Mouse (Mus musculus): ENCODE measurements around the gene Pam16.

Gene Pam16

DNA sequence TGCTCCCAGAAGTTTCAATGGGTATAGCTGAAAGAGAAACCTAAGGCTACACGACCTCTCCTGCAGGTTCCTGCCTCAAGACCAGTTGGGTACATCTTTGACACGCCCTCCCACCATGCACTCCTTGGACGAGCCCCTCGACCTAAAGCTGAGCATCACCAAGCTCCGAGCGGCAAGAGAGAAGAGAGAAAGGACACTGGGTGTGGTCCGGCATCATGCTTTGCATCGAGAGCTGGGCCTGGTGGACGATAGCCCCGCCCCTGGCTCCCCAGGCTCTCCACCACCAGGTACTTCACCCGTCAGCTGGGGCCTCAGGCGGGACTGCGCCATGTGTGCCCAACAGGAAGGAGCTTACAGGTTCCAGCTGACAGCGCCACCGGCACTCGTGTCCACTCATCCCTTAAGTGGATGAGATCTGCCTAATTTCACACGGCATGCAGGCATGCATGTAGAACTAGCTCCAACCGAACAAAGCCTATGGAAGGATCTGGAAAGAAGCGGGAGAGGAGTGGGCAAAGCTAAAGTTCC is 16.2 kb downstream of the Pam16 start:
- no peak for DNase-seq (ENCODE audit: low spot score)

DNA sequence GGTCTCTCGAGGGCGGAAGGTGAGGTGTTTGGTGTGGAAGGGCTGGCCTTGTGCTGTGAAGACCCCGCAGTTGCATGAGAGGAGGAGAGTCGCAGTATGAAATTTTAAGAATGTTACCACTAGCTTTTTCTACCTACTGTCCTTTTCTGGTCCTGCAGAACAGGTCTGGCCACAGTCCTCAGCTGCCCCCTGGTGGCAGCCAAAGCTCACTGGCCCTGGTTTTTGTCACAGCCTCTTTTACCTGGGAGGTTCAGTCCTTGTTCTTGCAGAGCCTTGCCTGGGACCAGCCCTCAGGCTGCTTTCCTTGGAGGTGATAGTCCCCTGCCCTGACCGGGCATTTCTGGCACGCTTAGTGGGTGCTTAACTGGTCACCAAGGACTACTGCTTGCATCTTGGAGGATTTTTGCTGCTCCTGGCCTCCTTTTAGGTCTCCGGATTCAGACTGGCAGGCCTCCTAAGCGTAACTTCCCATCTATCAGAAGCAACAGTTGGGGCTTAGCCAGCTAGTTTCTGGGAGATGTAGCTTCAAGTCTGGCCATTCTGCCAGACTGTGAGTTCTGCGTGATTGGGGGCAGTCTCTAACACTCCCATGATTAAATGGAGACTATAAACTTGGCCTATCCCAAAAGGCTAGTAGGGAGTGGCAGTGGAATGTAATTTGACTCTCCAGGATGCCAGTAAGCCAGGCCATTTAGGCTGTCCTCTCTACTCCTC is 16.8 kb downstream of the Pam16 start:
- peak; percentile 62 for DNase-seq (ENCODE audit: low spot score)

DNA sequence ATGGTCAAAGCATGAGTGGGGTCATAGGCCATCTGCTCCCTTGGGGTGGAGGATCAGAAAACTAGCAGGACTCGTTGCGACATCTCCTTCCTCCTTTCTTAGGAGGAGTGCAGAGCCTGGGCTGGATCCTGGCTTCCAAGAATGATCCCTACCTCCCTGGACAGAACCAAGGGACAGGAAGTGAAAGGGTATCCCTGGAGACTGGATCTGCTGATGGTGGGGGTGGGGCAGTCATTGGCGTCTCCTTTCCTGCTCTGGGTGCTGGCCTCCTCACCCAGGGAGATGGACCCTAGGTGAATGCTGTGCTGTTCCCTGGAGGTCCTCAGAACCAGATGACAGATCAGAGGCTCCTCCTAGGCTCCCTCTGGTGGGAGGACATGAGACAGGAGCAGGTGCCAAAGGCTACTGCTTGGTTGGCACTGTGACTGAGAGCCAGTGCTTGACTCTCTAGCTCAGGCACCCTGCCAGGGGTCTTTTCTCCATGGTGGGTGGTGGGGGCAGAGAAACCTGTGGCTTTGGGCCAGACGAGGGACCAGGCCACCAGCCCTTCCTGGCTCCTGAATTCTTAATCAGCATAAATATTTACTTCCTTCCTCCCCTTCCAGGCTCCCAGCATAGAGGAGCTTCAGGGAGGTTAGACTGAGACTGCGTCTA is 18.2 kb downstream of the Pam16 start:
- no peak for DNase-seq (ENCODE audit: low spot score)

DNA sequence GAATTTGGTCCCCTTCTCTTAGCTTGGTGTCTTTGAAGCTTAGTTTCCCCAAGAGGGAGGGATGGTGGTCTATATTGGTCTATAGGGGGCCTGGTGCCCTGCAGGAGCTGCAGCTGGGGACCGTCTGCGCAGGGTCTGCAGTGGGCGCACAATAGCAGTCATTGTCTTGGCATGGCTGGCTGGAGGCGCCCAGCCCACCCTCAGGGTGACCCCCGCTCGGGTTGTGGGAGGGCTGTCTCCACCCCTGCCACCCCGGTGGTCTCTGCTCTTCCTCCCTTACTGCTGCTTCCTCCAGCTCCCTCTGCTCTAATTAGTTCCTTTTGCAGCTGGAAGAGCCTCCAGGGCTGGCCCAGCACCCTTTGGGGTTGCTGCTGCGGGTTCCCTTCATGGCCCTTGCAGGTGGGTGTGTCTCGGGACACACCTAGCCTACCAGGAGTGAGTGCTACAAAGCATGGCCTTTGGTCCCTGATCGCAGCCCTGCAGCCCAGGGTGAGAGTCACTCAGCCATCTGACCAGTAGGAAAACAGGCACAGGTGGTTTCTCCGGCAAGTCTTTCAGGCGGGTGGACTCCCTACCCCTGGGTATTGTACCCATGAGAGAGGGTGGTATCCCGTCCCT is 19.2 kb downstream of the Pam16 start:
- no peak for DNase-seq (ENCODE audit: low spot score)

DNA sequence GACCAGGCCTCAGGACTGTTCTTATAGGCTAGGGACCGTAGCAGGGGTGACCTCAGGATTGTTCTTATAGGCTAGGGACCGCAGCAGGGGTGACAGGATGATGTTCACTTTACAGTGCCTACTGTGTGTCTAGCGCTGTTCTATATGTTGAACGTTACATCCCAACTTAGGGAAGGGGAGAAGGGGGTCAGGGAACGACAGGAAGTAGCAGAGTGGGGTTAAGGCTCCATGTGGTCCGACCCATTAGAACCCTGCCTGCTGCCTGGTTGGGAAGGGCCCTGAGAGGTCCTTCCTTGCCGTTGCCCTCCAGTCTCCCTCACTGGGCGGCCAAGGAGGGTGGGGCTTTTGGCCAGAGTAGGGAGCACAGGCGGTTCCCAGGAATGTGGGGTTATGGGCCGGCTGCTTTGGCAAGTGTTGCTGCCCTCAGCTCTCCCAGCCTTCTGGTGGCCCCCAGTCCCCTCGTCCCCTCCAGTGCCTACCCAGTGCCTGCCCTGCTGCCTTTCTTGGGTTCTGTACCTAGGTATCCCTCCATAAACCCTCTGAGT is 20.4 kb downstream of the Pam16 start:
- no peak for DNase-seq (ENCODE audit: low spot score)

DNA sequence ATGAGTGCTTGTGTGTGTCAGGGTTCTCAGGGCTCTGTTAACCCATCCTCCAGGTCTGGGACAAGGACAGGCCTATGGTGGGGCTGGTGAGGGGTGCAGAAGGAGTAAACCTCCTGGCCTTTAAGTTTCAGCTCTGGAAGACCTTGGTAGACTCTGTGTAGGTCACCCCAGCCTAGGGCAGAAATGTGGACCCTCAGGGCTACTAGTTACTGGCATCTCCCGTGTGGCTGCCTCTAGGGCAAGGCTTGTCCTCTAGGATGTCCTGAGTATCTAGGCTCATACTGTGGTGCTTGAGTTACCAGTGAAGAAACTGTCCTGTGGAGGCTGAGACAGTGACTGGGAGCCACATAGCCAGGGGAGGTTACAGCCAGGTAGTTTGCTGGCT is 21.3 kb downstream of the Pam16 start:
- DNase-seq (ENCODE audit: low spot score): no peak

DNA sequence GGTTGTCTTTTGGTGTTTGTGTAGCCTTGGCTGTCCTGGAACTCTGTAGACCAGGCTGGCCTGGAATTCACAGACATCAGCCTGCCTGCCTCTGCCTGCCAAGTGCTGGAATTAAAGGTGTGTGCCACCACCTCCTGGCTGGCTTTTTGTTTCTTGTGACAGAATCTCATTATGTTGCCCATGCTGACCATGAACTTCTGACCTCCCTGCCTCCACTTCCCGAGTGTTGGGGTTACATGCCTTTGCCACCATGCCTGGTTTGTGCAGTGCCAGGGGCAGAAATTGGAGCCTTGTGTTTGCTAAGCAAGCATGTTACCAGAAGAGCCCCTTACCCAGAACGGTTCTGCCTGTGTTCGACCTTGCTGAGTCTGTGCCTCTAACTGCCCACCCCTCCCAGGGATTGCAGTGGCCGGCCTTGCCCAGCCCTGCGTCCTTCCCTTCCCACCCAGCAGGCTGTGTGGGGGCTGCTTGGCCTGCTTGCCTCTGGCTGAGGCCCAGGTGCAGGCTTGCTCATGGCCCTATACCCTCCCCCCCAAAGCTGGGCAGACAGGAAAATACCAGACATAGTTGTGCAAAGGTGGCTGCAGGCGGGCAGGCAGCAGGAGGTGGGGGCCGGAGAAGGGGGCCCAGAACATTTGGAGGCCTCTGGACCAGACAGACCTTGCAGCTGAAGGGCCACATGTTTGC is 21.9 kb downstream of the Pam16 start:
- no peak for DNase-seq (ENCODE audit: low spot score)

DNA sequence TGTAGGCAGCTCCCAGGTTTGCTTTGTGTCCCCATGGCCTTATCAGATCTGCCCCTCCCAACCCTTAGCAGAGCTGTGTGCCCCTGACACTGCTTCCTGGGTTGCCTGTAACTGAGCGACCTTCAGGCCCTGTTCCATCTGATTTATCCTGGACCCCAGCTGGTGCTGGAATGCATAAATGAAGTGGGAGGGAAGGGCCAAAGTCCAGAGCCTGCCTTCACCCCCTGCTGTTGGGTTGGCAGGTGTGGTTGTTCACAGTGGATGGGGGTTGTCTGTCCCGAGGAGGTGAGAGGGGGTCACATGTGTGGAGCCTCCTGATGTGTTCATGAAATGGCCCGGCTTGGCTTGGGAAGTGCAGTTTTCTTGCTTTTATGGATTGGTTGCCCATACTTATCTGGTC is 22.6 kb downstream of the Pam16 start:
- DNase-seq (ENCODE audit: low spot score): no peak

DNA sequence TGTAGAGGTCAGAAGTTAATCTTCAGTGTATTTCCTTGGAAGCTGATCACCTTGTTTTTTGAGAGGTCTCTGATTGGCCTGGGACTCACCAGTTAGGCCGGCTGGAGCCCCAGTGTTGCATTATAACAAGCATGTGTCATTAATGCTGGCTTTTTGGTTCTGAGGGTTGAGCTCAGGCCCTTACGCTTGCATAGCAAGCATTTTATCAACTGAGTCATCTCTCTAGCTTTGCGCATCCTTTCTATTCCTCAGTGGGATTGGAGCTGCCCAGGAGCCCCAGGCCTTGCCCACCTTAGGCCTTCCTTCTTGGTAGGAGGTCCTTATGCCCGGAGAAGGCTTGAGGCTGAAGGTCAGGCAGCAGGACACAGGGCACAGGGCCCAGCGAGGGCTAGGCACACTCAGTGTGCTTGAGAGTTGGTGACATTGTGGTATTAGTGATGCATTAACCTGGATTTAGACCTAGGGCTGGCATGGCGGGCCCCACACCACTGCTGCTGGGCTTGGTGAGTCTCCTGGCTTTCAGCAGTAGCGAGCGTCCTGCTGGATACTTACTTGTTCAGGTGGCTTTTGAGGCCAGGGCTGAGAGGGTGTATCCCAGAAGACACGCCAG is 24.0 kb downstream of the Pam16 start:
- DNase-seq (ENCODE audit: low spot score): no peak

DNA sequence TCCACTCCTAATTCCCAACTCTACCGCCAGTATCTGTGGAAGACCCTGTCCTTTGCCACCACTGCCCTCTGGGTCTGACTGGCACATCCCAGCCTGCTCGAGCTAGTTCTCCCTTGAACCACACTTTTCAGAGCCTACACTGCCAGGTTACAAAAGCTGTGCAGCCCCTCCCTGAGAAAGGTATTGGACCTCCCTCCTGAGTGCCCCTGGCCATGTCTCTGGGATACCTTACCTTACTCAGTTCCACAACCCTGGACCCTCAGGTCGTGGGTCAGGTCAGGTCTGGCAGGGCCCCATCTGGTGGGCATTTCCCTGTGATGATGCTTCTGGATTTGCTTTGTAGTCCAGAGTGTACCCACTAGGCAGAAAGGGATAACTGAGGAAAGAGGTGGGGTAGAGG is 25.2 kb downstream of the Pam16 start:
- no peak for DNase-seq (ENCODE audit: low spot score)

DNA sequence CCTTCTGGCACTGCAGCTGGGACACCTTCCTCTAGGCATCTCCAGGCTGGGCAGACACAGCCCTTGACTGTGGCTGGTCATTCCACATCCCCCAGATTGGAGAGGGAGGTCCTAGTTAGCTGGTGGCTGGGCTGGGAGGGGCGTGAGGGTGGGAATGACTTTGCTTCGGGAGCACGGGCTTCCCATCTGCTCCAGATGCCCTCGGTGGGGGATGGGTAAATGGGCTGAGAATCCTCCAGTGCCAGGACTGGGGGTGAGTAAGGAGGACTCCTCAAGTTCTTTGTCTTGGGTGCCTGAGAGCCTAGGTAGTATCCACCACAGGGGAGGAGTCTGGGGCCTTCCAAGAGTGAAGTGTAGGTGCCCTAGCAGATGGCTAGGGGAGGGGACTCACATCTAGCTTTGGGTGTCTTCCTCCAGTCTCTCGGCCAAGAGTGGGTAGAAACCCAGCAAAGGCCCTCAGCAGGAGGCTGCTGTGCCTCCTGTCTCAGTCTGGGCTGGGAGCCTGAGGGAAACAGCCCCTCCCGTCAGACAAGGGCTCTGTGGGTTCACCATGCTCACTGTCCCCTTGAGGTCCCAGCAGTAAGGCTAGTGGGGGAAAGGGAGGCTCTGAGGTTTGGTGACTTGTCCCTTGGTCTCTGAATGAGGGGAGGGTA is 25.8 kb downstream of the Pam16 start:
- DNase-seq (ENCODE audit: low spot score): no peak

DNA sequence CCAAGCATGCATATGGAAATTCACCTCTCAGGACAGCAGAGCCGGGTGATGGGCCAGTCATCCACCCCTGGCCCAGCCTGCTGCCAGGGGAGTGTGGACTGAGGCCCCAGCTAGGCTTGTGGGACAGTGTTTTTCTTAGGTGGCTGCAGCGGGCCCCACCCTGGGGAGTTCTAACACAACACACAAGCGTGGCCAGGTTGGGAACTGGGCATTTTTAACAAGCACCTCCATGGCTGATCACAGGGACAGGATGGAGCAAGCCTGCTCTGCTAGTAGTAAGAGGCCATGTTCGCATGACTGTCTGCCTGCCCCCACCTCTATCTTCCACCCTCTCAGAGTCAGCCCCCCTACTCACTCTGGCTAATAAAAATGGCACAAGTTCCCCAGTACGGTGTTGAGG is 26.7 kb downstream of the Pam16 start:
- DNase-seq (ENCODE audit: low spot score): no peak

DNA sequence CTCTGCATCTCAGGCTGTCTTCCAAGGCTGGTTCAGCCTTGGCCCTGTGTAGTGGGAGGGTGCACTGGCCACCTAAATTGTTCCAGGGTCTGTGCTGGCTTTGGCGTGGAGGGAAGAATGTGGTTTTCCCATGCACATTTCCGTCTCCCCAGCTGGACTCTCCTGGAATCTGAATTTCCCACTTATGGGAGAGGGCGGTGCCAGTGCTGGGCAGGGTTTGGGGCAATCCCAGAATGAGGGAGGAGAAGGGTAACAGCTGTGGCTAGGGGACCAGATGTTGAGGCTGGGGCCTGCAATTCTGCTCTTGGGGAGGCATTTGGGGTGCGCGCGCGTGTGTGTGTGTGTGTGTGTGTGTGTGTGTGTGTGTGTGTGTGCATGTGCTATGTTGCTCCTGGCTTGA is 27.5 kb downstream of the Pam16 start:
- DNase-seq (ENCODE audit: low spot score): no peak

DNA sequence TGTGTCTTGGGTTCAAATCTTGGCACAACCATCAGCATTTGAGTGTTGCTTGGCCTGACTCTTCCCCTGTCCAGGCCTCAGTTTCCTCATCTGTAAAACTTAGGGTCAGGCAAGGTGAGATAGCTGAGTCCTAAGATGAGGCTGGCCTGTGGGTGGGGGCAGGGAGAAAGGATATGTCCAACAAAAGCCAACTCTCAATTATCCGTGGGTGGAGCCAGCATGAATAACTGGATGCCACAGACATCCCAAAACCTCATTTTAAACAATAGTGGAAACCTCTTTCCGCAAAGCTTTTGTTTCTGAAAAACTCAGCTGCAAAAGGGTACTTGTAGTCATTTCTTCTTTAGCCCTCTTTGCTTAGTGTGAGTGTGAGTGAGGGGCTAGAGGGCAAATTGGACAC is 28.0 kb downstream of the Pam16 start:
- no peak for DNase-seq (ENCODE audit: low spot score)

DNA sequence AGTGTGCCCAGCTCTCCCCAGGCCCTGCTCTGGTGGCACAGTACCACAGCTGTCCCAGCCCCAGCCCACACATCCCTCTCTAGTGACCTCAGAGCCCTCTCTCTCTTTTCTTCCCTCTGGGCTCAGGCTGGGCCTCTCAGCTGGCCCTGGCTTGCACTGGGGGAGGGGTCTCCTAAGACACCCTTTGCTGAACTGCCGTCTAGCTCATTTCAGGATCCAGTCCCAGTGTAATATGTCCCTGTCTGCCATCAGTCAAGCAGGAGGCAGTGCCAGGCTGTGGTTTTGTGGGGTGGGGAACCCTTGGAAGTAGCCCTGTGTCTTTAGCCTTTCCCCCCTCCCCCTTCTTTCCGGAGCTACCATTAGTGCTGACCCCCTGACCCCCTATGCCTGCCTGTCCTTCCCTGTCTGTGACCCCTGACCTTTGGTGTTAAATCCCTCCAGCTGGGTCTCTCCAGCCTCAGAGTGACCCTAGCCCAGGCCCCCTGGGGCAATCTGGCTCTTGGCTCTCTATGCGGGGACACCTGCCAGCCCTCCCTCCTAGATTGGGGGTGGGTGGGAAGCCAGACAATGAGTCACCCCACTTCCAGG is 28.6 kb downstream of the Pam16 start:
- no peak for DNase-seq (ENCODE audit: low spot score)

DNA sequence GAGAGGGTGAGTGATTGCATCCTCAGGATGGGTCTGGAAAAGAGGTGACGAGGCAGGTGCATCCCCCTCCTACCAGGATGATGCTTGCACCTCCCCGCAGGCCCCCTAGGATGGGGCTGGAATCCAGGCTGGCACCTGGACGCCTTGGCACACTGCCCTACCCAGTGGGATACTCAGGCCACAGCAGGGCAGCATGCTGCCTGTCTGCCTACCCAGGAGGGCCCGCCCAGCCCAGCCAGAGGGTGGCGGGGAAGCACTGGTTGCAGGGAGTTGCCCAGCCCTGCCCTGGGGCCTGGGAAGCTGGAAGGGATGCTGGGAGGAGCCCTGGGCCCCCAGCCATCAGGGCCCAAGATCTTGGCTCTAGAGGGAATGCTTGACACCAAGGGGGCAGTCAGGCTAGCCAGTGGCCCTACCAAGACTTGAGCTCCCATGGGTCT is 29.2 kb downstream of the Pam16 start:
- no peak for DNase-seq (ENCODE audit: low spot score)

DNA sequence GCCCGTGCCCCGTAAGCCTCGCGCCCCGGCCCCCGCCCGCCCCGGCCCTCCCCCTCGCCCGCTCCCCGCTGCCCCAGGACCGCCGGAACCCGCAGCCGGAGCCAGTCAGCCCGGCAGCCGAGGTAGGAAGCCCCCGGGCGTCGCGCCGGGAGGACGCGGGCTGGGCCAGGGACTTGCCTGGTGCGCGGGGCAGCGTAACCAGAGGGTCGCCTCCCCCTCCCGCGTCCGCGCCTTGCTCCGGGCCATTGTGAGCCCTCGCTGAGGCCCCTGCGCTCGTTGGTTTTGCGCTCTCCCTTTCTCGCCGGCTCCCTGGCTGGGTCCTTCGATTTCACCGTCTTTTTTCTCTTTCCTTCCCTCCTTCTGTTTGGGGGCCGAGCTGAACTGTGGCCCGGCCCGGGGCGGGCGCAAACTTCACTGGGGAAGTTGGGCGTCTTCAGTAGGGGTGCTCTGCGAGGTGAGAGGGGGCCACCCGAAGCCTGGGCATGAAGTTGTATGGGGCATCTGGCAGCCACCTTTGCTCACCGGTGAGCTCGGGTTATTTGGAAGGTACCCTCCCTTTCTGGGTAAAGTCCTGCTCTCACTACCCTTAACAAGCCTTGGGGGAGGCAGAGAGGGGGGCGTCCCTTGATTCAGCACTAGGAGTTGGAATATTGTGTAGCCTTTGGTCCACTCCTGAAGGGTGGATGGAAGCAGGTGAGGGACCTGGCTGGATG is 29.8 kb downstream of the Pam16 start:
- DNase-seq (ENCODE audit: low spot score): no peak

DNA sequence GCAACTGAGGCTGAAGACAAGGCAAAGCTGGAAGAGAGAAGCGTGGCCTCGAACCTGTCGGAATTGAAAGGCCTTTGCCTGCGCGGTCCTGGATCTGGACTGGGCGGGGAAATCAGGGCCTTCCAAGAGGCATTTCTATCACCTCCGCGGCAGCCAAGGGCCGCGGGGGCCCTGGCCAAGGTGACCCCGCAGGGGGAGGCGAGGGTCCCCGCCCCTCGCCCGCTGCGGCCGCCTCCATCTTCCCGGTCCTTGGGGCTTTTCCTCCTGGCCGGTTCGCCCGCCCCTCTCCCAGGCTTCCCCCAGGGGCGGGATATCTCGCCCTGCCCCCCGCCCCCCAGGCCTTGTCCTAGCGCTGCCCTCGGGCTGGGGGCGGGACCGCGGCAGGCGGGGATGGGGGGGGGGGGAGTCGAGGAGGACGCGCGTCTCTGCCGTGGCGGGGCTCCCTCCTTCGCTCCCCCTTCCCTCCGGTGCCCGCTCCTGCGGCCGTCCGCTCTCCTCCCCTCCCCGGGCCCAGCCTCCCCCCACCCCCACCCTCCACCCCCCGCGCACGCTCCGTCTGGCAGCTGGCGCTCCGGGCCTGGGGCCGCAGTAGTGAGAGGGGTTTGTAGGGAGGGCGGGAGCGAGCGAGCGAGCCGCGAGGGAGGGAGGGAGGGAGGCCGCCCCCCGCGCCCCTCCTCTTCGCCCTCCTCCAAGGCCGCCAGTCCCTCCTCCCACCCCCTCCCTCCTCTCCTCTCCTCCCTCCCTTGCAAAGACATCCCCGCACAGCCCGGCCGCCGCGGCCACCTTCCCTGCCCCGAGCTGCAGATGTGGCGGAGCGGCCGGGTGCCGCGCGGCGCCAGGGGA is 30.6 kb downstream of the Pam16 start, which contains the start of gene Glis2:
TSS of gene Glis2 (plus strand) at position 743 of the 843 bp plus-strand sequence.
- DNase-seq (ENCODE audit: low spot score): no peak
